Mouse (Mus musculus) small intestine, adult 2 months (tissue): Measurements from ENCODE around the gene Megf9. TPM values are rescaled to one million over a fixed set of nuclear protein-coding genes. Genes with fewer than 3 reads are reported as not detected.
A peak's percentile ranks its signal among the peaks of the same experiment; 100 is the strongest.

Experiments
- H3K27ac ChIP-seq: fragments of 200-500 bp; 2 replicates; pipeline ENCODE4 v1.5.1; 2012; ENCODE audit warnings: low read depth, low read length, control low read depth, inconsistent platforms; ENCODE audit not compliant: insufficient read depth
- H3K27me3 ChIP-seq: fragments of 200-500 bp; 2 replicates; pipeline ENCODE4 v1.6.1; 2012; ENCODE audit warnings: mild to moderate bottlenecking, moderate library complexity, low read length, inconsistent platforms; ENCODE audit not compliant: control insufficient read depth, insufficient read depth
- H3K36me3 ChIP-seq: fragments of 200-500 bp; 2 replicates; pipeline ENCODE4 v1.6.1; 2012; ENCODE audit warnings: mild to moderate bottlenecking, low read length, control low read depth, inconsistent platforms; ENCODE audit not compliant: control insufficient read depth, insufficient read depth
- H3K4me1 ChIP-seq: fragments of 200-500 bp; 2 replicates; pipeline ENCODE4 v1.6.1; 2012; ENCODE audit warnings: low read length, inconsistent platforms, mixed read lengths; ENCODE audit not compliant: control insufficient read depth, insufficient read depth, insufficient read length
- H3K4me3 ChIP-seq: fragments of 200-500 bp; 2 replicates; pipeline ENCODE4 v1.5.1; 2012; ENCODE audit warnings: low read depth, mild to moderate bottlenecking, control low read depth, inconsistent platforms, low read length, moderate library complexity
- CTCF ChIP-seq: fragments of 200-500 bp; IDR thresholded peaks from 2 replicates; pipeline ENCODE4 v1.5.1; 2012; ENCODE audit warnings: low read depth, mild to moderate bottlenecking, control low read depth, inconsistent platforms, low read length, moderate library complexity, mixed read lengths; ENCODE audit not compliant: insufficient replicate concordance, insufficient read length; ENCODE audit errors: extremely low read depth
- POLR2A ChIP-seq: fragments of 200-500 bp; IDR thresholded peaks from 2 replicates; pipeline ENCODE4 v1.6.1; 2012; ENCODE audit warnings: low read depth, mild to moderate bottlenecking, control low read depth, inconsistent platforms, low read length, moderate library complexity
- WGBS: fragments of 180-500 bp; shearing (Covaris S2); methylation state at CpG from one replicate; pipeline ENCODE4 v1.1.7; 2018; 5-methylcytosine and 5-hydroxymethylcytosine counted together
- polyA plus RNA-seq: library from polyadenylated mRNA; depleted of rRNA; stranded (reverse); fragments of >200 nt; gene quantifications from 2 replicates; pipeline ENCODE4 v1.2.3, GENCODE M21; 2012; rRNA removed

Gene Megf9
- 3.7 and 7.5 TPM in 2 replicates for polyA plus RNA-seq

- WGBS, result under 1% methylated on average over 46 of the region's 46 CpGs
- Histone ChIP-seq H3K27me3 (no peaks in the 10 kb centered on the region), H3K27ac (peak within 1 kb of the TSS; percentile 22), H3K4me3 (peak within 1 kb of the TSS; percentile 89), H3K36me3 (no peaks in the 10 kb centered on the region), H3K4me1 (peaks cover 9% of the 10 kb centered on the region; the same call in 1 of the 2 replicates)
- TF ChIP-seq CTCF (no peak), POLR2A (0 out of 2 replicates have a peak, but pooled peaks have one; percentile 72)
Observed at GRCm38 (mm10) chr4:70534891-70535269, at the start of gene Megf9. Gene Megf9 (minus strand): TSS chr4:70534995.

GRCm38 (mm10) chr4:70579654-70580053 lies 44.9 kb upstream of the Megf9 start:
- no peaks in the 10 kb centered on the region for H3K36me3 ChIP-seq
- no peaks in the 10 kb centered on the region for H3K27me3 ChIP-seq
- whole genome bisulfite sequencing, result 38% methylated on average over 3 of the region's 3 CpGs
- no peak overlapping the region for H3K4me3 ChIP-seq
- no peak overlapping the region for H3K27ac ChIP-seq
- H3K4me1 ChIP-seq, result no peaks in the 10 kb centered on the region
- TF ChIP-seq POLR2A (no peak), CTCF (peak; percentile 37; the same call in 1 of the 2 replicates)

GRCm38 (mm10) chr4:70578301-70578700 lies 43.5 kb upstream of the Megf9 start:
- H3K27ac ChIP-seq, result no peak overlapping the region
- H3K4me1 ChIP-seq, result no peaks in the 10 kb centered on the region
- H3K36me3 ChIP-seq, result no peaks in the 10 kb centered on the region
- no peak for TF ChIP-seq CTCF
- TF ChIP-seq POLR2A, result no peak
- no peak overlapping the region for H3K4me3 ChIP-seq
- WGBS, result 42% methylated on average over 3 of the region's 3 CpGs
- no peaks in the 10 kb centered on the region for H3K27me3 ChIP-seq

GRCm38 (mm10) chr4:70576096-70576495 lies 41.3 kb upstream of the Megf9 start:
- no peaks in the 10 kb centered on the region for H3K27me3 ChIP-seq
- no peaks in the 10 kb centered on the region for H3K36me3 ChIP-seq
- no peak overlapping the region for H3K27ac ChIP-seq
- no peak overlapping the region for H3K4me3 ChIP-seq
- H3K4me1 ChIP-seq, result no peaks in the 10 kb centered on the region
- TF ChIP-seq CTCF (no peak), POLR2A (no peak)

GRCm38 (mm10) chr4:70573926-70574325 lies 39.1 kb upstream of the Megf9 start:
- TF ChIP-seq POLR2A (no peak), CTCF (no peak)
- Histone ChIP-seq H3K27me3 (no peaks in the 10 kb centered on the region), H3K4me3 (no peak overlapping the region), H3K4me1 (no peaks in the 10 kb centered on the region), H3K27ac (no peak overlapping the region), H3K36me3 (no peaks in the 10 kb centered on the region)
- 84% methylated on average over 2 of the region's 2 CpGs for WGBS

GRCm38 (mm10) chr4:70553888-70554287 lies 19.1 kb upstream of the Megf9 start:
- H3K36me3 ChIP-seq, result no peaks in the 10 kb centered on the region
- TF ChIP-seq CTCF (no peak), POLR2A (no peak)
- H3K4me1 ChIP-seq, result no peaks in the 10 kb centered on the region
- H3K4me3 ChIP-seq, result no peak overlapping the region
- no peaks in the 10 kb centered on the region for H3K27me3 ChIP-seq
- 47% methylated on average over 2 of the region's 2 CpGs for WGBS
- H3K27ac ChIP-seq, result no peak overlapping the region

GRCm38 (mm10) chr4:70553230-70553797 lies 18.5 kb upstream of the Megf9 start:
- H3K4me1 ChIP-seq, result no peaks in the 10 kb centered on the region
- 75% methylated on average over 5 of the region's 5 CpGs for WGBS

More at GRCm38 (mm10) chr4:70553230-70553797, 18.5 kb upstream of the Megf9 start:
- no peaks in the 10 kb centered on the region for H3K27me3 ChIP-seq
- TF ChIP-seq POLR2A (no peak), CTCF (no peak)
- H3K27ac ChIP-seq, result no peak overlapping the region
- no peak overlapping the region for H3K4me3 ChIP-seq
- H3K36me3 ChIP-seq, result no peaks in the 10 kb centered on the region
